Mouse (Mus musculus) limb, embryonic 15.5 days (tissue): ENCODE results near the gene Ivd. TPM values are rescaled to one million over a fixed set of nuclear protein-coding genes. Genes with fewer than 3 reads are reported as not detected.

Experiments
- ATAC-seq: fragments of 200-750 bp; cut with Nextera tagmentation; 2 replicates; pipeline ENCODE4 v1.8.0; 2017; ENCODE audit warnings: low read depth, moderate TSS enrichment; ENCODE audit not compliant: insufficient number of reproducible peaks, low FRiP score, low TSS enrichment
- H3K27ac ChIP-seq: fragments of 300-500 bp; sonication (generic); 2 replicates; pipeline ENCODE4 v1.5.1; 2015; ENCODE audit warnings: moderate library complexity, mild to moderate bottlenecking, inconsistent platforms
- H3K27me3 ChIP-seq: fragments of 300-500 bp; sonication (generic); 2 replicates; pipeline ENCODE4 v1.6.1; 2015; ENCODE audit warnings: inconsistent platforms
- H3K36me3 ChIP-seq: fragments of 300-500 bp; sonication (generic); 2 replicates; pipeline ENCODE4 v1.6.1; 2015; ENCODE audit warnings: inconsistent platforms
- H3K4me1 ChIP-seq: fragments of 300-500 bp; sonication (generic); 2 replicates; pipeline ENCODE4 v1.6.1; 2015; ENCODE audit warnings: inconsistent platforms
- H3K4me2 ChIP-seq: fragments of 300-500 bp; sonication (generic); 2 replicates; pipeline ENCODE4 v1.6.1; 2015; ENCODE audit warnings: mild to moderate bottlenecking, inconsistent platforms
- H3K4me3 ChIP-seq: fragments of 300-500 bp; sonication (generic); 2 replicates; pipeline ENCODE4 v1.5.1; 2015; ENCODE audit warnings: mild to moderate bottlenecking, inconsistent platforms
- H3K9ac ChIP-seq: fragments of 300-500 bp; sonication (generic); 2 replicates; pipeline ENCODE4 v1.6.1; 2015; ENCODE audit warnings: inconsistent platforms
- H3K9me3 ChIP-seq: fragments of 300-500 bp; sonication (generic); 2 replicates; pipeline ENCODE4 v1.6.1; 2016; ENCODE audit warnings: inconsistent platforms
- WGBS: fragments of 180-500 bp; shearing (Covaris S2); methylation state at CpG from one replicate; pipeline ENCODE4 v1.1.7; 2015; 5-methylcytosine and 5-hydroxymethylcytosine counted together
- polyA plus RNA-seq: library from polyadenylated mRNA; unstranded; fragments of >200 nt; fragmentation: Nextera tagmentation; extraction: Ambion mirVana; gene quantifications from 2 replicates; pipeline ENCODE4 v1.2.1, GENCODE M21; 2015

Ivd gene
- polyA plus RNA-seq, 1 experiment from 2014 or later = 70.7 TPM

GRCm38 (mm10) chr2:118846246-118846645, 15.5 kb upstream of the Ivd start:
- H3K27me3 ChIP-seq = no peaks in the 10 kb centered on the region
- H3K9ac ChIP-seq = no peak overlapping the region
- no peaks in the 10 kb centered on the region for H3K9me3 ChIP-seq
- no peaks in the 10 kb centered on the region for H3K36me3 ChIP-seq
- H3K27ac ChIP-seq = no peak overlapping the region
- ATAC-seq = no peak
- 50% methylated on average over 7 of the region's 7 CpGs for WGBS
- H3K4me3 ChIP-seq = no peak overlapping the region
- no peaks in the 10 kb centered on the region for H3K4me1 ChIP-seq
- H3K4me2 ChIP-seq = no peak overlapping the region

GRCm38 (mm10) chr2:118851756-118852155, 10.0 kb upstream of the Ivd start:
- no peaks in the 10 kb centered on the region for H3K4me1 ChIP-seq

GRCm38 (mm10) chr2:118862340-118862675, 554 bp downstream of the Ivd start:
- WGBS = 40% methylated on average over 1 of the region's 3 CpGs
- no peak for ATAC-seq
- H3K27ac ChIP-seq = no peak overlapping the region

More at GRCm38 (mm10) chr2:118851756-118852155, 10.0 kb upstream of the Ivd start:
- Histone ChIP-seq H3K9ac (no peak overlapping the region), H3K36me3 (no peaks in the 10 kb centered on the region), H3K27me3 (no peaks in the 10 kb centered on the region), H3K27ac (no peak overlapping the region), H3K4me2 (no peak overlapping the region), H3K4me3 (no peak overlapping the region), H3K9me3 (no peaks in the 10 kb centered on the region)
- ATAC-seq = no peak
- 9% methylated on average over 3 of the region's 3 CpGs for WGBS

GRCm38 (mm10) chr2:118870601-118871000, 8.8 kb downstream of the Ivd start:
- Histone ChIP-seq H3K27me3 (no peaks in the 10 kb centered on the region), H3K4me1 (0 out of 2 replicates have a peak, but pooled peaks cover 6% of the 10 kb centered on the region), H3K4me3 (no peak overlapping the region), H3K4me2 (no peak overlapping the region), H3K27ac (no peak overlapping the region), H3K36me3 (peaks cover 46% of the 10 kb centered on the region), H3K9ac (no peak overlapping the region), H3K9me3 (no peaks in the 10 kb centered on the region)
- ATAC-seq = no peak
- 87% methylated on average over 3 of the region's 3 CpGs for WGBS

More at GRCm38 (mm10) chr2:118862340-118862675, 554 bp downstream of the Ivd start:
- Histone ChIP-seq H3K4me3 (peak overlapping the region; percentile 69), H3K9ac (peak overlapping the region; percentile 69), H3K9me3 (no peaks in the 10 kb centered on the region), H3K4me1 (peaks cover 12% of the 10 kb centered on the region), H3K36me3 (0 out of 2 replicates have a peak, but pooled peaks cover 12% of the 10 kb centered on the region), H3K27me3 (no peaks in the 10 kb centered on the region), H3K4me2 (peak overlapping the region; percentile 69)

- WGBS = 86% methylated on average over 1 of the region's 1 CpGs
- H3K4me3 ChIP-seq = no peak overlapping the region
- peaks cover 46% of the 10 kb centered on the region for H3K36me3 ChIP-seq
- H3K9ac ChIP-seq = no peak overlapping the region
- no peaks in the 10 kb centered on the region for H3K27me3 ChIP-seq
- no peak for ATAC-seq
- H3K4me1 ChIP-seq = 0 out of 2 replicates have a peak, but pooled peaks cover 6% of the 10 kb centered on the region
- no peak overlapping the region for H3K4me2 ChIP-seq
- no peaks in the 10 kb centered on the region for H3K9me3 ChIP-seq
- no peak overlapping the region for H3K27ac ChIP-seq
Measured at GRCm38 (mm10) chr2:118871032-118871431, 9.3 kb downstream of the Ivd start.

- 91% methylated on average over 5 of the region's 5 CpGs for WGBS
- Histone ChIP-seq H3K36me3 (peaks cover 61% of the 10 kb centered on the region), H3K4me3 (no peak overlapping the region), H3K27me3 (no peaks in the 10 kb centered on the region), H3K4me2 (no peak overlapping the region), H3K9me3 (no peaks in the 10 kb centered on the region), H3K9ac (no peak overlapping the region), H3K4me1 (0 out of 2 replicates have a peak, but pooled peaks cover 6% of the 10 kb centered on the region), H3K27ac (no peak overlapping the region)
- ATAC-seq = no peak
Measured at GRCm38 (mm10) chr2:118873018-118873417, 11.3 kb downstream of the Ivd start.

GRCm38 (mm10) chr2:118873890-118874430, 12.2 kb downstream of the Ivd start:
- Histone ChIP-seq H3K9me3 (no peaks in the 10 kb centered on the region), H3K4me2 (no peak overlapping the region), H3K27me3 (no peaks in the 10 kb centered on the region), H3K27ac (no peak overlapping the region), H3K36me3 (peaks cover 67% of the 10 kb centered on the region), H3K4me3 (no peak overlapping the region), H3K4me1 (0 out of 2 replicates have a peak, but pooled peaks cover 6% of the 10 kb centered on the region), H3K9ac (no peak overlapping the region)
- no peak for ATAC-seq
- 64% methylated on average over 6 of the region's 6 CpGs for WGBS

- Histone ChIP-seq H3K27ac (no peak overlapping the region), H3K4me2 (no peak overlapping the region), H3K9me3 (no peaks in the 10 kb centered on the region), H3K27me3 (no peaks in the 10 kb centered on the region), H3K36me3 (peaks cover 57% of the 10 kb centered on the region), H3K9ac (no peak overlapping the region), H3K4me1 (0 out of 2 replicates have a peak, but pooled peaks cover 6% of the 10 kb centered on the region), H3K4me3 (no peak overlapping the region)
- 89% methylated on average over 8 of the region's 8 CpGs for WGBS
- ATAC-seq = no peak
Measured at GRCm38 (mm10) chr2:118875316-118875715, 13.6 kb downstream of the Ivd start.

- 0 out of 2 replicates have a peak, but pooled peaks cover 6% of the 10 kb centered on the region for H3K4me1 ChIP-seq
- no peaks in the 10 kb centered on the region for H3K9me3 ChIP-seq
- no peak overlapping the region for H3K4me2 ChIP-seq
- no peak overlapping the region for H3K9ac ChIP-seq
- peaks cover 56% of the 10 kb centered on the region for H3K36me3 ChIP-seq
- no peak for ATAC-seq
- 91% methylated on average over 9 of the region's 9 CpGs for WGBS
- H3K4me3 ChIP-seq = no peak overlapping the region
- H3K27ac ChIP-seq = no peak overlapping the region
- no peaks in the 10 kb centered on the region for H3K27me3 ChIP-seq
Measured at GRCm38 (mm10) chr2:118876453-118876852, 14.7 kb downstream of the Ivd start.

GRCm38 (mm10) chr2:118881019-118881418, 19.3 kb downstream of the Ivd start:
- ATAC-seq = no peak
- H3K4me2 ChIP-seq = no peak overlapping the region
- no peak overlapping the region for H3K9ac ChIP-seq
- peaks cover 5% of the 10 kb centered on the region for H3K4me1 ChIP-seq
- H3K36me3 ChIP-seq = peaks cover 31% of the 10 kb centered on the region
- whole genome bisulfite sequencing = 83% methylated on average over 4 of the region's 4 CpGs
- H3K4me3 ChIP-seq = no peak overlapping the region
- peaks cover 13% of the 10 kb centered on the region; the same call in 1 of the 2 replicates for H3K27me3 ChIP-seq
- no peaks in the 10 kb centered on the region for H3K9me3 ChIP-seq
- no peak overlapping the region for H3K27ac ChIP-seq

GRCm38 (mm10) chr2:118881956-118882355, 20.2 kb downstream of the Ivd start:
- Histone ChIP-seq H3K4me3 (no peak overlapping the region), H3K36me3 (peaks cover 22% of the 10 kb centered on the region), H3K9ac (no peak overlapping the region), H3K9me3 (no peaks in the 10 kb centered on the region), H3K4me2 (no peak overlapping the region), H3K27me3 (peaks cover 15% of the 10 kb centered on the region; the same call in 1 of the 2 replicates), H3K4me1 (peaks cover 5% of the 10 kb centered on the region), H3K27ac (no peak overlapping the region)
- 70% methylated on average over 5 of the region's 5 CpGs for WGBS
- no peak for ATAC-seq

- Histone ChIP-seq H3K27ac (no peak overlapping the region), H3K27me3 (peaks cover 22% of the 10 kb centered on the region; the same call in 1 of the 2 replicates), H3K4me2 (peak overlapping the region; percentile 77), H3K36me3 (peaks cover 12% of the 10 kb centered on the region; the same call in 1 of the 2 replicates), H3K4me1 (peaks cover 10% of the 10 kb centered on the region), H3K9me3 (no peaks in the 10 kb centered on the region), H3K9ac (peak overlapping the region; percentile 40; the same call in 1 of the 2 replicates), H3K4me3 (peak overlapping the region; percentile 42)
- ATAC-seq = peak; percentile 64
- WGBS = 3% methylated on average over 32 of the region's 32 CpGs
Measured at GRCm38 (mm10) chr2:118882840-118883679, 21.3 kb downstream of the Ivd start.
